Mouse (Mus musculus) large intestine, adult 2 months (tissue): ENCODE data around the gene Asprv1. TPM values are rescaled to one million over a fixed set of nuclear protein-coding genes. Genes with fewer than 3 reads are reported as not detected.

Experiments
- DNase-seq: peaks from one replicate; pipeline ENCODE4 v3.0.0-alpha.2; 2012; ENCODE audit warnings: low read depth, low spot score
- WGBS: fragments of 180-500 bp; shearing (Covaris S2); methylation state at CpG from one replicate; pipeline ENCODE4 v1.1.7; 2018; 5-methylcytosine and 5-hydroxymethylcytosine counted together
- polyA plus RNA-seq: library from polyadenylated mRNA; depleted of rRNA; stranded (reverse); fragments of >200 nt; gene quantifications from 2 replicates; pipeline ENCODE4 v1.2.3, GENCODE M21; 2012; rRNA removed

Asprv1 gene
- polyA plus RNA-seq: 0.76 and 0.88 TPM in 2 replicates

GRCm38 (mm10) chr6:86627946-86628345 lies at the start of gene Asprv1:
Asprv1 (plus strand) TSS chr6:86628164.
- DNase-seq: no peak
- 56% methylated on average over 10 of the region's 10 CpGs for WGBS

DNA sequence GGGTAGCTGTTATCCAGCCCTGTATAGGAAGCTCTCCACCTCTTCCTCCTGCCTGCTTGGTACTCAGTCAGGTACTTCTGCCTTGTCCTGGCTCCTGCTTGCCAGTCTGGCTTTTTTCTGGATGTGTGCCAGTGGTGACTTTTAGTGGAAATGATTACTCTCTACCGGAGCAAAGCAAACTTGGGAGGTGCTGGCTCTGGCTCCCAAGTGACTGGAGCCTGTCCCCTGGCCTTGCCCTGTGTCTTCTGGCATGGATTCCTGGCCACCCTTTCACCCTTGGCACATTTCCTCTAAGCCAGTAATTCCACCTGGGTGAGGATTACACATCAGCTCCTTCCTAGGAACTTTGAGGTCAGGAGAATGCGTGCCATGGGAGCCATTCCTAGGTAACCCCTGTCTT lies 49.6 kb upstream of the Asprv1 start:
- WGBS: 27% methylated on average over 2 of the region's 2 CpGs
- peak; percentile 89 for DNase-seq

DNA sequence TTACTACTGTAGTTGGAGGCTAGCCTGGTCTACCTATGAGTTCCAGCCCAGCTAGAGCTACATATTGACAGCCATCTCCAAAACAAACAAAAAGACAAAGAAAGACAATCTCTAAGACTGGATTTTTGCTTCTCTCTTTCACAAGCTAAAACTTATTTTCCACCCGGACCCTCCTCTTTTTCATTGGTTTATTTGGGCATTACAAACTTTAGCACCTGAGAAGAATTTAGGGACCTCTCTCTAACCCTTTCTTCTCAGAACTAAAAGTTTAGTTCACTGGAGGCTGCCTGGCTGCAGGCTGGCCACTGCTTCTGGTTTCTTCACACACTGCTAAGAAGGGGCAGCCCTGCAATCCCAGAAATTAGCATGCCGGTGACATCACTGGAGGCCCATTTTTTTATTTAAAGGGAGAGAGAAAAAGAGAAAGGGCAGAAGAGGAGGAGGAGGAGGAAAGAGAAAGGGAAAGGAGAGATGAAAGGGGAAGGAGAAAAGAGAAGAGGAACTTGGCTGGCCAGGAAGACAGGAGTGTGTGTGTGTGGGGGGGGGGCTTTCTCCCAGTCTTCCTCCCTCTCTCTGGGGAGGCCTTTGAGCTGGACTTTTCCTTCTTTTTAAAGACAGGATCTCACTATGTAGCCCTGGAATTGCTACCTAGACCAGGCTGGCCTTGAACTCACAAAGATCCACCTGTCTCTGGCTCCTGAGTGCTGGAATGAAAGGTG lies 48.7 kb upstream of the Asprv1 start:
- no peak for DNase-seq
- 73% methylated on average over 2 of the region's 2 CpGs for WGBS

DNA sequence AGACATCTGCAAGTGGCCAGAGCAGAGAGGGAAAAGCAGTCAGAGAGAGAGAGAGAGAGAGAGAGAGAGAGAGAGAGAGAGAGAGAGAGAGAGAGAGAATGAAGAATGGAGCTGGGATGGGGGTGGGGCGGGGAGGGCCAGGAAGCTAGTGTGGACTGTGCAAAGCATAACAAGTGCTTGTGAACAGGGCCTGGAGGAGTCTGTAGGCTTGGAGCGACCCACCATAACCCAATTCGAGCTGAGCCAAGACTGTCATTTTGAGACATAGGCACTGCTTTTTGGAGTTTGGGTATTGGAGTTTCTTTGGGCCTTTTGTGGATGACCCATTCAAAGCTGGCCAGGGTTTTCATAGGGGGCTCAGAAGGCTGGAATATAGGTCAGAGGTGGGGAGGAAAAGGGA lies 48.0 kb upstream of the Asprv1 start:
- no peak for DNase-seq
- 89% methylated on average over 3 of the region's 3 CpGs for WGBS

DNA sequence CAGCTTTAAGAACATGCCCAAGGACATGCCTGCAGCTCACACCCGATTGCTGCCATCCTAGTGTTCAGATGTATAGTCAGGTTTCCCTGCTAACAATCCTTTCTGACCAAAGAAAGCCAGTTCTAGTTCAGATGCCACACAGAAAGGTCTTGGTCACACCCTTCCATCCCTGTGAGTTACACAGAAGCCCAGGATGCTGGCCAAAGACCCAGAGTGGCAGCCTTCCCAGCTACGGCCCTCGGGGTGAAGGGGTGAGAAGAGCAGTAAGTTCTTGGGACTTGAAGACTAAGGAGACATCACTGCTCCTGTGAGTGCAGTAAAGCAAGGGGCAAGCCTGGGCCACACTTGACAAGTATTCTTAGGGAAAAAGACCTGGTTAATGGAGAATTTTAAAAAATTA lies 44.8 kb upstream of the Asprv1 start:
- WGBS: 88% methylated on average over 3 of the region's 3 CpGs
- no peak for DNase-seq

DNA sequence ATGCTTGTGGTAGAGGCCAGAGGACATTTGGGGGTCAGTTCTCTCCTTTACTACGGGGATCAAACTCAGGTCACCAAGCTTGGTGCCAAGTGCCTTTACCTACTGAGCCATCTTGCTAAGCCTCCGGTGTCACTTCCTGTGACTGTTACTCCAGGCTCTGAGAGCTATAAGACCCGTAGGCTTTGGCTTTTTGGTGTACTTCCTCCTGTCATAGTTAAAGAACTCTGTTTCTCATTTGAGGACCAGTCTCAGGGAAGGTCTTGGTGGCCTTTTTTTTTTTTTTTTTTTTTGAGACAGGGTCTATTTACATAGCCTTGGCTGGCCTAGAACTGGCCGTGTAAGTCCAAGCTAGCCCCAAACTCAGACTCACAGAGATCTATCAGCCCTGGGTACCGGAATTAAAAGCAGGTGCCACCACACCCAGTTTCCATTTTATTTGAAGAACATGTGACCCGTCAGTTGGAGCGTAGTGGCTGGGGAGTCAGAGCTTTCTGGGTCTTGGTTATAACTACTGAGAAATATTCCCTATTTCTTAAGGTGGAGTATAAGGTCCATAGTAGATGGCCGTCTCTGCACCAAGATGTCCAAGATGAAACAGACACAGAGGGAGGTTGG lies 44.3 kb upstream of the Asprv1 start:
- 55% methylated on average over 8 of the region's 8 CpGs for WGBS
- no peak for DNase-seq

DNA sequence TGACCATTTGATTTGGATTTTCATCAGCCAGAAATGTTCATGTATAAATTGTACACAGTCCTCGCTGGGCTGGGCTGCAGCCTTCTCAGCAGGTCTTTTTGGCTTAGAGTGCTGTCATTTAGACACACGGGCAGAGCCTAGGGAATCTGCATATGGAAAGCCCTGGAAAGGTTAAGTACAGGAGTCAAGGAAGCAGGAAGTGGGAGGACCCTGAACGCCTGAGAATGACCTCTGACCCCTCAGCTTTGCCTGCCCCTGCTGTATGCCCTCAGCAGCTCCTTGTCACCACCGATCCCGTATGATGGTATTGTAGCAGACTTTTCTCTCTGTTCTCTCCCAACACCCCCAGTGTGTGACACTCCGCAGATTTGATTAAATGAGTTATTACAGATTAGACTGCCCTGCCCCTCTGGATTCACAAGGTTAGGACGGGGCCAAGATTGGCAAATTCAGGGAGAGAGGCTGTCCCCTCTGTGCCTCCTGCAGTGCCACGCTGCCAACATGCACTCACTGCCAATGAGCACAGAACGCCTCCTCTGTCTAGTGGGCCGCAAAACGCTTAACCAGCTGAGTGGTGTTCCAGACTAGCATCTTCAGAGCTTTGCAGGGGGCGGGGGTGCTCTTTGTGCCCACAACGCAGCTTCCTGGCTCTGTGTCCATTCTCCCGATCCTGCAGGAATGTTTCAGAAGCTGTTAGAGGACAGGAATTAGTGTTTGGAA lies 43.5 kb upstream of the Asprv1 start:
- DNase-seq: no peak
- WGBS: 43% methylated on average over 14 of the region's 14 CpGs

DNA sequence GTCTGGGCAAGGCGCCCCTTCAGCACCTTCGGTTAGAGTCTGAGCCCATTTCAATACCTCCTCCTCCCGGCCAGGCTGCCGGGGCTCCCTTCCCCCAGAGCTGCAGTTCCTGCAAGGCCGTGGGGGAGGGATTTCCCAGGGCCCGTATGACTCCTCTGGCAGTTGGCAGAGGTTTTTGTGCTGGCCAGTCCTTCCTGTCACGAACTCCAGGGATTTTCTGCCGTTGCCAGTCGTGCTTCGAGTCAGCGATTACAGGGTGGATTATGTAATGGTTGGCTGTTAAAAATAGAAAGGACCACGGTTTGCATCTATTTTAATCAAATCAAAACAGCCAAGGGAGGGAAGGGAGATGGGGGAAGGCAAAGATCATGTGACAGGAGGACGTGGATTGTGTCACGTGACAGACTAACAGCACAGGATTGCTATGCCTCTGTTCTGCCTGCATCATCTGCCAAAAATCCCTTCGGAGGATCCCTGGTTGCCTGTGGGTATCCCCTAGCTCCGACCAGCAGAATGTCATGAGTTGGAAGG lies 42.8 kb upstream of the Asprv1 start:
- WGBS: 13% methylated on average over 16 of the region's 16 CpGs
- no peak for DNase-seq

DNA sequence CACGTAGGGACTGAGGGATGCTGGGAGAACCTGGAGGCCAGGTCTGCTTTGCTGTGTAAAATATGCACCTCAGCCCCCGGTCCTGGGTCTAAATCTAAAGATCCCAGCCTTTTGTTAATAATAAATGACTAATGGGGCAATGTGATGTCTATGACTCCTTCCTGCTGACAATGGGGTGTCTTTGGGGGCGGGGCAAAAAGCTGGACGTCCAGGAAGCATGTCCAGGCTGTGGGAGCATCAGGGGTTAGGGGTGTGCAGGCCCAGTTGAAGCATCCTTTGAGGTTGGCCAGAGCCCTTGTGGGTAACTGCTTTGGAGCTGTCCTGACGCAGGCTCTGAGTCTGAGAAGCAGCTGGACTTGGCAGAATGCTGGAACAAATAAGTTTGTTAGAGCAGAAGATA lies 41.9 kb upstream of the Asprv1 start:
- WGBS: 60% methylated on average over 5 of the region's 5 CpGs
- no peak for DNase-seq

DNA sequence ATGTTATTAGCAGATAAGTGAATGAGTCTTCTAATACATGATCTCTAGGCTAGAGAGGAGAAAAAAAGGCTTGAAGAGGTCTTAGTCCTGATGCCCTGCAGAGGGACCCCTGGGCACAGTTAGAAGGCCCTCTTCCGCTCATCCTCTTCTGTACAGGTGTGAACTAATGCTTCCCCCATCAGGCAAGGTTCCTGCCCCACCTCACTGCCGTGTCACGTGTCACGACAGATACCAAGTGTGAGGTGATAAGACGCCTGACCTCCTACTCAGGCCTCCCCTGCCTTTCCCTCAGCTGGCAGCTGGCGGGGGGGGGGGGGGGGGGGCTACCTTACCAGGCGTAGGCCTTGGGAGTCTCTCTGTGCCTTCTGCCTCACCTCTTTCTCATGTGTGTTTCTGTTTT lies 39.5 kb upstream of the Asprv1 start:
- WGBS: 56% methylated on average over 7 of the region's 7 CpGs
- DNase-seq: no peak

DNA sequence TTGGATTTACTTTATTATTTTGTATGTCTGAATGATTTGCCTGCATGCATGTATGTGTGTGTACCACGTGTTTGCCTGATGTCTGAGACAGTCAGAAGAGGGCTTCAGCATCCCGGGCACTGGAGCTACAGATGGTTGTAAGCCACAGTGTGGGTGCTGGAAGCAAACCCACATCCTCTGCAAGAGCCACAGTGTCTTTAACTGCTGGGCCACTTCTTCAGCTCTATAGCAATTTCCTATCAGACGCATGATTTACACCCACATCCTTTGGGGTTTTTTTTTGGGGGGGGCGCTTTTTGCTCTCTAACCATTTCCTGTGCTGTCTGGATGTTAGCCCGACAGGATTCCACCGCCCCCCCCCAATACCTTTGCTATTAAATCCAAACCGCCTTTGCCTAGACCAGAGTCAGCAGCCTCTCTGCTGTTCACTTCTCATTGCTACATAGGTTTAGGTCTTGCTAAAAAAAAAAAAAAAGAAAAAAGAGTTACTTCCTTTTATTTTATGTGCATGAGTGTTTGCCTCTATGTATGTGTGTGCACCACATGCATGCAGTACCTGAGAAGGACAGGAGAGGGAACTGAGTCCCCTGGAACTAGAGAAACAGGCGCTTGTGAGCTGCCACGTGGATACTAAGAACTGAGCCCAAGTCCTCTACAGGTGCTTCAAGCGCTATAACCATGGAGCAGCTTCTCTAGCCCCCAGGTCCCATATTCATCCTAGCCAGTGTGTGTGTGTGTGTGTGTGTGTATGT lies 34.6 kb upstream of the Asprv1 start:
- DNase-seq: no peak
- WGBS: 91% methylated on average over 10 of the region's 10 CpGs

DNA sequence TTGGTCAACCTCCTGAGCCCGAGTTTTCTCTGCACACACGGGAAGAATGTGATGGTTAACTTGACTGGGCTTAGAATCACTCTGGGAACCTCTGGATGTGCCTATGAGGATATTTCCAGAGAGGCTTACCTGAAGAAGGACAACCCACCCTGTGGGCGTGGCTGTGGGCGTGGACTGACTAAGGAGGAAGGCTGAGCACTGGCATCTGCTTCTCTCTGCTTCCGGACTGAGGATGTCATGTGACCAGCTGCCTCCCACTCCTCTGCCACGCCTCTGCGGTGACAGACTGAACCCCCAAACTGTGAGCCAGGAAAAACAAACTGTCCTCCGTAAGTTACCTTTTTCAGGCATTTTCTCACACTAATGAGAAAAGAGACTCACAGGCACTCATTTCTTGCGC lies 33.3 kb upstream of the Asprv1 start:
- DNase-seq: peak; percentile 78

GRCm38 (mm10) chr6:86595865-86596440 lies 32.0 kb upstream of the Asprv1 start:
- WGBS: 28% methylated on average over 17 of the region's 17 CpGs
- DNase-seq: peak; percentile 75

More for the DNA sequence above, 33.3 kb upstream of the Asprv1 start:
- WGBS: 37% methylated on average over 9 of the region's 9 CpGs

DNA sequence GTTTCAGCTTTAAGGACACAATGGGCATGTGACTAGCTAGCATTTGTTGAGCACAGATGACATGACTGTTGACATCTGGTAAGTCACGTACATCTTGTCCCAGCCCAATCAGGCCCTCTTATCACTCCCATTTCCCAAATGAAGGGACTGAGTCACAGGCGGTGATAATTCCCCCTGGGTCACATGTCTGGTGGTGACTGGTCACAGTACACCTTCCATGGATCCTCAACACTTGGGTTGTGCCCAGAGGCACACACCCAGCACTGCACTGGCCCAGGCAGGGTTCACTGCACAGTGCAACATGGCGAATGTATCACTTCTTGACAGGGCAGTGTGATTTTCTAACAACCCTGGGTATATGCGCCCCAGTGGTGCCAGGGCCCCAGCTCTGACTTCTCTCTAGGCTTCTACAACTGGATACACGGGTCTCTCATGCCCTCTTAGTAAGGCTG lies 29.2 kb upstream of the Asprv1 start:
- 68% methylated on average over 5 of the region's 5 CpGs for WGBS
- DNase-seq: no peak

DNA sequence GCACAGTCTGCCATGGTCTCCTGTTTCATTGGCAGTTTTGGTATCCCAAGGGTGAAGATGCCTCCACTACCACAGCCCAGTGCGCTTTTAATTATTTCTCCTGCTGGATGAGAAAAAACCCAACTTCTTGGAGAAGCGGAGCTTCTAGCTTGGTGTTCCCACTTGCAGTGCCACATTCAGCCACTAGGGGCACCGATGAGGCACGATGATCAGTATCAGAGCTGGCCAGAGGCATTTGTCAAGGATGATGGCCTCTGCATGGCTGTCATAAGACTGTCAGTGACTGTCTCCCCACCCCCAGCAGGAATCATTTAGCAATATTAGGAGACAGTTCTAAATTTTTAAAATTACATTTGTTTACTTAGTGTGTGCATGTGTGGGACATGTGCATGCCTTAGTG lies 28.8 kb upstream of the Asprv1 start:
- DNase-seq: no peak
- WGBS: 17% methylated on average over 4 of the region's 4 CpGs

DNA sequence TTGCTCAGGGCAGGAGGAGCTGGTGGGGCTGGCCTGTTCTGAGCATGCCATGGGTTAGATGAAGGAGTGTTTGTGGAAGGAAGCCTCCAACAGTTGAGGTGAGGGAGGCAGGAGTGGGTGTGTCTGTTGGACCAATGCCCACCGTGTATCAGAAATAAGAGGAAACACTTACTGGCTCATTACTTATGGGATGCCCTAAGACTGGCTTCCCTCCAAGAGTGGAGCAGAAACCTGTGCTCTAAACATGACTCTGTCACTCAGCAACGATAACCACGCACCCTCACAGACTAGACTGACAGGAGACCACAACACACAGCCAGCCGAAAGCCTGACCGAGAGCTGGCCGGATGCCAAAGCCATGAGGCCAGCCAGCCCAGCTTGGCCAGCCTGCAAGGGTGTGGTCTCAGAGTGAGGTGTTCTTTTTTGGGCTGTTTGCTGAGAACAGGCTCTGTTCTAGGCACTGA lies 28.0 kb upstream of the Asprv1 start:
- peak; percentile 81 for DNase-seq
- 5% methylated on average over 6 of the region's 6 CpGs for WGBS

DNA sequence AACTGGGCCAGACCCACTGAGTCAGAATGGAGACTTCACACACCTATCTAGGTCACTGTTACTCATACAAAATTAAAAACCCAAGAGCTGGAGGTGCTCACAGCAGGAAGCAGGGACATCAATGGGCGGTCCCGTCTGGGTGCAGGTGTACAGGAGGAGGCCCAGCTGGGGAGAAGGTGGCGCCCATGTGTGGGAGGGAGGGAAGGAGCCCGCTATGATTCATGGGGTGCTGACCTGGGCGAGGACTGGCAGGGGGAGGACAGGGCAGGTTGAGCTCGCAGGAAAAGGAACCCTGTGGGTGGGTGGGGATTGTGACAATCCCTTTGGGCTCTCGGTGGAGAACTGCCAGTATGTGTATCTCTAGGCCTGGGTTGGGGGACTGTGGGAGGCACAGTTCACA lies 22.7 kb upstream of the Asprv1 start:
- DNase-seq: peak; percentile 76
- WGBS: 23% methylated on average over 7 of the region's 7 CpGs

GRCm38 (mm10) chr6:86606289-86606688 lies 21.7 kb upstream of the Asprv1 start:
- WGBS: 57% methylated on average over 4 of the region's 4 CpGs

GRCm38 (mm10) chr6:86607471-86607870 lies 20.5 kb upstream of the Asprv1 start:
- WGBS: 52% methylated on average over 6 of the region's 6 CpGs
- DNase-seq: no peak

More at GRCm38 (mm10) chr6:86606289-86606688, 21.7 kb upstream of the Asprv1 start:
- DNase-seq: no peak
